Mouse (Mus musculus): ENCODE measurements around the gene Tmf1. TPM values are rescaled to one million over a fixed set of nuclear protein-coding genes. Genes with fewer than 3 reads are reported as not detected.

The Tmf1 gene
- polyA plus RNA-seq, 1 experiment, result 3.8 TPM

DNA sequence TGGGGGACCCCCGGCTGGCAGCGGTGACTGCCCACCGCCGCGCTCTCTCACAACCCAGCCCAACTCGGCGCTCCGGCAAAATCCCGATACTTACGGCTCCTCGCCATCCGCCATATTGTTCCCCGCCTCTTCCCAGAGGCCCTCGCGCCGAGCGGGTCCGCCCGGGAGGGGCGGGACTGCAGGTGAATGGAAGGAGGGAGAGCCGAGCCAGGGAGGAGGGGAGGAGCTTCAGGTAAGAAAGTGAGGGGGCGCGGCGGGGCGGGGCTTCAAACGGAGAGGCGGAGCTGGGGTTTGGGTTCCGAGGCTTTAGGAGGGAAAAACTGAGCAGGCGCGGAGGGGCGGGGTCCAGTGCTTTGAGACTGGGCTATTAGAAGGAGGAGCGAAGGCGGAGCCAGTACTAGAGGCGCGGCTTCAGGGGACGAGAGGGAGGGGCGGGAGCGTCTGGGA is 26.5 kb upstream of the Tmf1 start, which contains the start of gene Uba3:
Gene Uba3 (minus strand): TSS at position 209 of the 447 bp plus-strand sequence.
- H3K4me1 ChIP-seq (ENCODE audit: control insufficient read depth, insufficient read depth, low read length), result peaks cover 12% of the 10 kb centered on the region
- TF ChIP-seq CTCF (IDR thresholded peaks at IDR 0.05; ENCODE audit: insufficient read depth, low read length), result no peak
- peak; percentile 76; the same call in 1 of the 2 replicates for TF ChIP-seq POLR2A (IDR thresholded peaks at IDR 0.05; ENCODE audit: borderline replicate concordance, extremely low read depth, low read depth, low read length)
- peak within 1 kb of the TSS; percentile 75 for H3K4me3 ChIP-seq (replicated peaks; ENCODE audit: extremely low read depth, low read depth, low read length)
- DNase-seq, result peak; percentile 99
- WGBS, result under 1% methylated on average over 38 of the region's 38 CpGs

DNA sequence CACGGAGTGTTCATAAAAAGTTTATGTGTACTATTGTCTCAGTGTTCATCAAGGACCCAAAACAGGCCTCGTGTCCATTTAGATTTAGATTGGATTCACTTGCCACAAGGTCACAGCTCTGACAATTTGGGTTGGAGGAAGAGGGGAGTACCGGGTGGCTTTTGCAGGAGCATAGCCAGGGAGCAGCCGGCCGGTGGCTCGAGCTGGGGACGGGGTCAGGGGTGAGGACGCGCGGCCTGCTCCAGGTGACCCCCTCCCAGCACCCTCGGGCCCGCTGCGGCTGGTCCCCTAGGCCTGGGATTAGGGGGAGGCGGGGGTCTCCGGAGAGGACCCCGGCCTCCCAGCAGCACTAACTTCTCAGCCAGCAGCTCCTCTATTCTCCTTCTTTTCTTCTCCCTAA is 26.0 kb upstream of the Tmf1 start:
- Histone ChIP-seq H3K4me3 (replicated peaks; ENCODE audit: extremely low read depth, low read depth, low read length) (peak overlapping the region; percentile 75), H3K4me1 (ENCODE audit: control insufficient read depth, insufficient read depth, low read length) (peaks cover 12% of the 10 kb centered on the region)
- WGBS, result under 1% methylated on average over 16 of the region's 16 CpGs
- peak; percentile 35 for DNase-seq
- no peak for TF ChIP-seq POLR2A (IDR thresholded peaks at IDR 0.05; ENCODE audit: borderline replicate concordance, extremely low read depth, low read depth, low read length)
- no peak for TF ChIP-seq CTCF (IDR thresholded peaks at IDR 0.05; ENCODE audit: insufficient read depth, low read length)

DNA sequence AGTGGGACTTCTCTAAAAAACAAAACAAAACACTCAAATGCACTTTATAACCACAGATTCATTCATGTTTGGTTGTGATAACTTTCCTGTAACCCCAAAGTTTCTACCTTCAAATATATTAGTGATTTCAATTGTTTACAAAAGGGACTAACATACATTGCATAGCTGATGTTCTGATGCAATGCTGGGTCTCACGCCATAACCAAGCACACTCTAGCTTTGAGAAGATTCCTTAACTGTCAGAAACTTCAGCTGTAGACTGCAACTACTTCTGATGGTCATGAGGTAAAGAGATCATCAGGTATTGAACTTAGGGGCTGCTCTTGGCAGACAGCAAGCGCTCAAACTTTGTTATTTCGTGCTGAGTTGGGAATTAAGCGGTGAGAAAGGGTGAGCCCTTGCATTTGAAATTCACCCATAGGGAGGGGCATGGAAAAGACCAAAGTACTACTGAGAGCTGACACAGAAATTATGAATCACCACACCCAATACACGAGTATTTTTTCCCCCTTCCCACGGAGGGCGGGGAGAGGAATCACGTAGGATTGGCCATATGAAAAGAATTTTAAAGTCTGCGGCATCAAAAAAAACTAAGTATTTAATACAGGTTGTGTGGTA is 25.4 kb upstream of the Tmf1 start:
- 18% methylated on average over 9 of the region's 9 CpGs for WGBS
- Histone ChIP-seq H3K4me3 (replicated peaks; ENCODE audit: extremely low read depth, low read depth, low read length) (peak overlapping the region; percentile 75), H3K4me1 (ENCODE audit: control insufficient read depth, insufficient read depth, low read length) (peaks cover 12% of the 10 kb centered on the region)
- no peak for TF ChIP-seq CTCF (IDR thresholded peaks at IDR 0.05; ENCODE audit: insufficient read depth, low read length)
- no peak for TF ChIP-seq POLR2A (IDR thresholded peaks at IDR 0.05; ENCODE audit: borderline replicate concordance, extremely low read depth, low read depth, low read length)
- DNase-seq, result no peak

DNA sequence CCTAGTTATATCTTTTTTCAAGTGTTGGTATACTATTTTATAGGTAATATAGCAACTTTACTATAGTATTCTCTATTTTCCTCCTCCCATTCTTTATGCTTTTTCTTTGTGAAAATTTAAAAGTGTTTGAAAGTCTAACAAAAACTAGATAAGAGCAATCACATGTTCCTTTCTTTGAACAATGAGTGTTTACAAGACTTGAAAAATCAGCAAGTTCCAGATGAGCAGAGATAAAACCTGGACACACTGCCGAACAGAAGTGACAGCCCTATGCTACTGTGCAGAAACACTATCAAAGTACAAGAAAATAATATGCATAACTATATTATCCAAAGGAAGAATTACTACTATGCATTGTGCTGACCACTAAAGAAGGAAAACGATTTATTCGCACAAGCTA is 23.6 kb upstream of the Tmf1 start:
- peaks cover 9% of the 10 kb centered on the region for H3K4me1 ChIP-seq (ENCODE audit: control insufficient read depth, insufficient read depth, low read length)
- no peak for DNase-seq
- no peak for TF ChIP-seq POLR2A (IDR thresholded peaks at IDR 0.05; ENCODE audit: borderline replicate concordance, extremely low read depth, low read depth, low read length)
- TF ChIP-seq CTCF (IDR thresholded peaks at IDR 0.05; ENCODE audit: insufficient read depth, low read length), result no peak
- no peak overlapping the region for H3K4me3 ChIP-seq (replicated peaks; ENCODE audit: extremely low read depth, low read depth, low read length)
- WGBS, result 52% methylated on average over 3 of the region's 3 CpGs

DNA sequence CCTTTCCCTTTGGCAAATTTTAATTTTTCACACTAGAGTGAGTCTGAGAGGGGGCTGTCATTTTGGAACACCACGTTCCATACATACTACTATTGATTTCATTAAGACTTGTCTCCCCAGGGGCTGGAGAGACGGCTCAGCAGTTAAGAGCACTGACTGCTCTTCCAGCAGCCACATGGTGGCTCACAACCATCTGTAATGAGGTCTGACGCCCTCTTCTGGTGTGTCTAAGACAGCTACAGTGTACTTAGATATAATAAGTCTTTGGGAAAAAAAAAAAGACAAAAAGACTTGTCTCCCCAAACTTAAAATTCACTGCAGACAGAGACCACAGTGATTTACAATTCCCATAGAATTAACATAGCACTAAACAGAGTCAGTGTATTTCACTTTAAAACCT is 21.5 kb upstream of the Tmf1 start:
- TF ChIP-seq CTCF (IDR thresholded peaks at IDR 0.05; ENCODE audit: insufficient read depth, low read length), result no peak
- no peak for TF ChIP-seq POLR2A (IDR thresholded peaks at IDR 0.05; ENCODE audit: borderline replicate concordance, extremely low read depth, low read depth, low read length)
- WGBS, result 74% methylated on average over 3 of the region's 3 CpGs
- Histone ChIP-seq H3K4me1 (ENCODE audit: control insufficient read depth, insufficient read depth, low read length) (peaks cover 9% of the 10 kb centered on the region), H3K4me3 (replicated peaks; ENCODE audit: extremely low read depth, low read depth, low read length) (no peak overlapping the region)
- no peak for DNase-seq

DNA sequence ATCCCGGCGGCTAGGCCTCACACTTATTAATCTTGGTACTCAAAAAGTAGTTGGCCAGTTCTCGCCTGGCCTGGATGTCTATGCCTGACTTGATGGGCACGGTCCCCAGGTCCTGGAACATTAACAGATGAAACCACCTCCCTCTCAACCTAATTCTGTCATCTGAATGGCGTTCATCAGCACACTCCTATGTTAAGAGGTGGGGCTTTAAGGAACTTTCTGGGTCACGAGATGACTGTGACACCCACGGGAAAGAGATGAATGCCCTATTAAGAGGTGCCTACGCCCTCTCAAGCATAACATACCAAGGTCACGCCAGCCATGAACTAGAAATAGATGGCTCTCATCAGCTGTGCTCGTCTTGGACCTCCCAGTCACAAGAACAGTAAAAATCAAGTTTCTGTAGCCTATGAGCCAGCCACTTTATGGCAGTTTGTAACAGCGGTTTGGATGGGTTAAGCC is 476 bp upstream of the Tmf1 start:
- no peak for DNase-seq
- Histone ChIP-seq H3K4me1 (ENCODE audit: control insufficient read depth, insufficient read depth, low read length) (peaks cover 13% of the 10 kb centered on the region), H3K4me3 (replicated peaks; ENCODE audit: extremely low read depth, low read depth, low read length) (peak overlapping the region; percentile 91)
- no peak for TF ChIP-seq CTCF (IDR thresholded peaks at IDR 0.05; ENCODE audit: insufficient read depth, low read length)
- no peak for TF ChIP-seq POLR2A (IDR thresholded peaks at IDR 0.05; ENCODE audit: borderline replicate concordance, extremely low read depth, low read depth, low read length)
- 3% methylated on average over 11 of the region's 11 CpGs for WGBS

DNA sequence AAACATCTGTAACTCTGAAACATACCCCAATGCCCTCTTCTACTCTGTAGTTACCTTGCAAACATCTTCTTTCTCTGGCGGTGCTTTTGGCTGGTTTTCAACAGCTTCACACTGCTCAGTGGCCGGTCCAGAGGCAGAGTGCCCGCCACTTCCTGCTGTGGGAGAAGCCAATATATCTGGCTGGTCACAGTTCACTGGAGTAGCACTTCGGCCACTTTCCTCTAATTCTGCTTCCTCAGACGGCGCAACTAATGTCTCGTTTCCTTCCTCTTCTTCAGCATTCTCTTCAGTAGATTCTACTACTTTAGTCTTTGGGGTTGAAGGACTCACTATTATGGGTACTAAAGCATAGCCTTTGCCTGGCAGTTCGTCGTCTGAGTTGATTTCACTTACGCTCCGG is 3.2 kb downstream of the Tmf1 start:
- peaks cover 13% of the 10 kb centered on the region for H3K4me1 ChIP-seq (ENCODE audit: control insufficient read depth, insufficient read depth, low read length)
- 34% methylated on average over 11 of the region's 11 CpGs for WGBS
- H3K4me3 ChIP-seq (replicated peaks; ENCODE audit: extremely low read depth, low read depth, low read length), result no peak overlapping the region
- TF ChIP-seq CTCF (IDR thresholded peaks at IDR 0.05; ENCODE audit: insufficient read depth, low read length) (no peak), POLR2A (IDR thresholded peaks at IDR 0.05; ENCODE audit: borderline replicate concordance, extremely low read depth, low read depth, low read length) (no peak)
- no peak for DNase-seq

DNA sequence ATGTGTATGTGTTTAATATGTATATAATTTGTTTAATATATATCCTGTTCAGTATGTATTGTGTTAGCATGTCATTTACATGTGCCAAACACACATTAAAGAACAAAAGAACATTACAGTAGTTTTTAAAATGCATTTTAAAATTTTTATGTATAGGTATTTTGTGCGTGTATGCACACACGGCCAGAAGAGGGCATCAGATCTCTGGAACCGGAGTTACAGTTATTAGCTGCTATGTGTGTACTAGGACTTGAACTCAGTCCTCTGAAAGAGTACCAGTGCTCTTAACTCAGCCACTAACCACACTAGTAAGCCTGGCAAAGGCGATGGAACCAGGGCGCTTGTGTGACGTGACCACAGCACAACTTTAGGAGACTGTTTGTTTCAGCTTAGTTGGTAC is 28.8 kb downstream of the Tmf1 start:
- no peak for DNase-seq
- WGBS, result 76% methylated on average over 6 of the region's 6 CpGs
- no peak for TF ChIP-seq CTCF (IDR thresholded peaks at IDR 0.05; ENCODE audit: insufficient read depth, low read length)
- TF ChIP-seq POLR2A (IDR thresholded peaks at IDR 0.05; ENCODE audit: borderline replicate concordance, extremely low read depth, low read depth, low read length), result no peak
- H3K4me1 ChIP-seq (ENCODE audit: control insufficient read depth, insufficient read depth, low read length), result peaks cover 7% of the 10 kb centered on the region
- H3K4me3 ChIP-seq (replicated peaks; ENCODE audit: extremely low read depth, low read depth, low read length), result no peak overlapping the region

DNA sequence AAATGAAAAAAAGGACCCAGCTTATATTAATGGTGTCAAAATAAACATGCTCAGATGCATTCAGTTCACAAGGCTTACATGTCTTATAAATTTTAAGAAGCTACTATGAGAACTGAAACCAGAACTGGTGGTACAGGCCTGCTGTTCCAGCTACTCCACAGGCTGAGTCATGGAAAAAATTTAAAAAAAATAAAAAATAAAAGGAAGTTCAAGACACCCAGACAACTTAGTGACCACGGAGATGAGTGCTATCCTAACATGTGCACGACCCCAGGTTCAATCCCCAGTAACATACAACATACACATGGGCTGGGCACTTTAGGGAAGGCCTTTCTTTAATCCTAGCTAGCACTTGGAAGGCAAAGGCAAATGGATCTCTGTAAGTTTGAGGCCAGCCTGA is 29.2 kb downstream of the Tmf1 start:
- no peak for TF ChIP-seq CTCF (IDR thresholded peaks at IDR 0.05; ENCODE audit: insufficient read depth, low read length)
- Histone ChIP-seq H3K4me3 (replicated peaks; ENCODE audit: extremely low read depth, low read depth, low read length) (no peak overlapping the region), H3K4me1 (ENCODE audit: control insufficient read depth, insufficient read depth, low read length) (peaks cover 11% of the 10 kb centered on the region)
- DNase-seq, result no peak
- 51% methylated on average over 2 of the region's 2 CpGs for WGBS
